Mouse (Mus musculus) layer of hippocampus, adult 11-12 months (tissue): ENCODE measurements around the gene Ube2o.
A peak's percentile ranks its signal among the peaks of the same experiment; 100 is the strongest.

Experiments
- DNase-seq: peaks from one replicate; pipeline ENCODE4 v3.0.0; 2022; ENCODE audit warnings: low spot score

The Ube2o gene

DNA sequence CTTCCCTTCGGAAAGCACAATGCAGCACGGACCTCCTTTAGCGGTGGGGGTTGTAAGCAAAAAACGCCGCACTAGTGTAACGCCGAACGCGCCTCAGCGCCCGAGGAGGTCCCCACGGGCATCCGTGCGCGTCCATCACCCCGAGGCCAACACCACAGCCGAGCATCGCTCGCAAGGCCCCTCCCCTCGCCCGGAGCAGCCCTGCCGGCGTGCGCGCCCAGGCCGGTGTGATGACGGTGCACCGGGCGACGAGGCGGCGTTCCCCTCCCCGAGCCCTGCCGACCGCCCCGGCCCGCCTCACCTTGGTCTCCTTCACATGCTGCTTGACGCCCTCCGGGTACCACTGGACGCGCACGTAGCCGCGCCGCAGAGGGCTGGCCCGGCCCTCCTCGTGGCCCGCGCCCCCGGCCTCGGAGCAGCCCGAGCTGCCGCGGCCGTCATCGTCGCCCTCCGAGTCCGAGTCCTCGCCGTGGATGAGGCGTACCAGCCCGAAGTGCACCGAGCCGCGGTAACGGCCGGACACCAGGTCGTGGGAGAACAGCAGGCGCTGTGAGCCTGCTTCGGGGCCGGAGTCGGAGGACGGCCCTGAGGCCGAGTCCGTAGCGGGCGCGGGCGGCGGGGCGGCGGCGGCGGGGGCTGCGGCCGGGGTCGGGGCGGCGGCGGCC lies 404 bp downstream of the Ube2o start:
- peak; percentile 58 for DNase-seq

GRCm38 (mm10) chr11:116580031-116580652 lies 1.1 kb downstream of the Ube2o start:
- DNase-seq, result no peak

- DNase-seq, result no peak
Measured at GRCm38 (mm10) chr11:116579280-116579679, 2.0 kb downstream of the Ube2o start.

- DNase-seq, result no peak
Measured at GRCm38 (mm10) chr11:116575396-116575795, 5.9 kb downstream of the Ube2o start.

DNA sequence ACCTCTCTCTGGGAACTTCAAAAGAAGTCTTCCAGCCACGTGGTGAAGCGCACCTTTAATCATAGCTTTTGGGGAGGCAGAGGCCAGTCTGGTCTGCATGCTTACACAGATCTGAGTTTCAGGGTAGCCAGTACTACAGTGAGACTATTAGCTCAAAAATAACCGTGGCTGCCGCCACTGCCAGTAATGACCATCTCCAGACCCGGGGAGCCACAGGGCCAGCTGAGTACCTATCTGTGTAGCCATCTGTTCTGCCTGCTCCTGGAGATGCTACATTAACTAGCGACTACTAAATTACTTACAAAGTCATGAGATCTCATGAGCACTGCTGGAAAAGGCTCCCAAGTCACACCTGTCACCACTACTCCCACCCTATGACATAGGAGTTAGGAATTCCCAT lies 6.3 kb downstream of the Ube2o start:
- DNase-seq, result no peak

- DNase-seq, result no peak
Measured at GRCm38 (mm10) chr11:116574486-116574885, 6.8 kb downstream of the Ube2o start.

GRCm38 (mm10) chr11:116572756-116573543 lies 8.3 kb downstream of the Ube2o start:
- DNase-seq, result peak; percentile 35

GRCm38 (mm10) chr11:116571767-116572679 lies 9.2 kb downstream of the Ube2o start:
- DNase-seq, result no peak

DNA sequence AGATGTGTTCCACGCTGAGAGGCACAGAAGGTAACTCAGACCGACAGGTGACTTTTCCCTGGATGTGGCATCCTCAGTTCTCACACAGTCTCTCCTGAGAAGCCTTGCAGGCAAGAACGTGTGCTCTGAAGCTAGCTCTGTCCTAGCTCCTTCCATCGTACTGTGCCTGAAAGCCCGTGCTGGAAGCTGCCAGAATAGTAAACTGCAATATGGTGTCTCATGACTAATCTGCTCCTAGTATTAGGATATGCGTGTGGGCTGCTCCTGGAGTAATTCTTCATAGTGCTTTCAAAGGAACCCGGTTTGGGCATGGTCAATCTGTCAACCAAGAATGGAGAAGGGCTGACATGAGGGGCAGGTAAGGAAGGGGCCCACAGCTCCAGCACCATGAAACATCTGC lies 10.4 kb downstream of the Ube2o start:
- no peak for DNase-seq

DNA sequence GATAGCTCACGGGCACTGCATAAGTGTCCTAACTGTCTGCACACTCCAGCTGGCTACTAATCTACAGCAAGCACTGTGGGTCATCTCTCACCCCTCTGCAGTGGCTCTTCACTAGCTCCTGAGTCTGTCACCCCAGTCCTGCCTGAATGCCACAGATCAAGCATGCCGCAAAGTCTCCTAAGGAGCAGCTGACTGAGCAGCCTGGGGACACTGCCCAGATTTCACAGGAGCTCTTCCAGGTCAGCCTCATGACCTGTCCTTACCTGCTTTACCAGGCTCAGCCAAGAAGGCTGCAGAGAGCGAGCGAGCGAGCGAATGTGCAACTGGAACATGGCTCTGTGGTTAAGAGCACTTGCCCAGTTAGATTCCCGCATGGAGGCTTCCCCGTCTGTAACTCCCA lies 13.7 kb downstream of the Ube2o start:
- DNase-seq, result no peak

DNA sequence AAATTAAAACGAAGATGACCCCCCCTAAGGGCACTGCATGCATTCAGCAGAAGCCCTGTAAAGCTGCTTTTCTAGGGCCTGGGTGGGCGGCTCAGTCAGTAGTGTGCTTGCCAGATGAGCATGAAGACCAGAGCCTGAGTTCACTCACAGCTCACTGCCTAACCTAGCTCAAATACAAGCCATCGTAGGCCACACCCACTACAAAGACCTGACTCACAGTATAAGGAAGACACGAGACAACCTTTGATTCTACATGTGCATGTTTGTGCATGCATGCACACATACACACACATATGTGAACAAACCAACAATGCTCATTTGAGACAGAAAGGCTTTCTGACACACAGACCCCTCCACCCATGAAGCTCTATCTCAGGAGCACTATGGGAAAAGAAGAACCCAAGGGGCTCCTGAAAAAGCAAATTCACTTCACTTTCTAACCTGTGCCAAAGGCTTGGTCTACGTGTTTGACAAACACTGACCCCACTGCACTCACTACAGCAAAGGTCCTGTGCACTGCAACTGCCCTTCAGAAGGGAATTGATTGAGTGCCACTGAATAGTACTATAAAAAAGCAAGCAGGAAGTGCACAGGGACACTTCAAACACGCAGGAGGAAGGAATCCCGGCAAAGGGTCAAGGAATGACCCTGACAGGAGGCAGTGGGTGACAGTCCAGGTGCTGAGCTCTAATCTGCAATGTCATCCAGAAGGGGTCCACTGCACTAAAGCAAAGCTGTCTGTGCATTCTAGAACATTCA lies 15.8 kb downstream of the Ube2o start:
- DNase-seq, result no peak

GRCm38 (mm10) chr11:116556308-116556707 lies 24.9 kb downstream of the Ube2o start:
- DNase-seq, result no peak

GRCm38 (mm10) chr11:116555572-116555971 lies 25.7 kb downstream of the Ube2o start:
- no peak for DNase-seq

DNA sequence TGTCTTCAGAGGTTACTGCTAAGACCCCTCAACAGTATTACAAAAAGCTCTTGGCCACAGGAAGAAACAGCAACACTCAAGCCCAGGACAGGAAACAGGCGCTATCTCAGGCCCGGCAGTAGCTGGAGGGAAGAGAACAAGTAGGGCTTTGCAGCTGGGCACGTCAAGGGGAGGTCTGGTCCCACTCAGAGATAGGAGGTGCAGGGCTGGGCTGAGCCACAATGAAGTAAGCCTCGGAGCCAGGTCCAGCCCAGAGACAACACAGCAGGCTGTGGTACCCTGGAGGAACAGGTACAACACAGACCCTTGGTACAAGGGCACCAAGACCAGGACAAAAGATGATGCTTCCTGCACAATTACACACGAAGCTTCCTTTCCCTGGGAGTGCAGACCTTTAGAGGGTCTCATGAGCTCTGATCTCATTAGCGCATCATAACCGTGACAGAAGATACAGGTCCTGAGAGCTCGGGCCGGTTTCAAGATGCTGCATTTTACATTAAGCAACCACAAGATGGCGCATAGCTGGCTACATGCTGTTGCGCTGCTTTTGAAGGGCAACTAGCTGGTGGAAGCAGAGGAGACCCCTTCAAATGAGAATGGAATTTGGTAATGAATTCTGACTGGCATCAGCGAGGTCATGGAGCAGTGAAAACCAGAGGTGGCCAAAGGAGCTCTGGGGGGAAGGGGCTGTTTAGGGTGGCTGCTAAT lies 26.9 kb downstream of the Ube2o start:
- DNase-seq, result no peak

DNA sequence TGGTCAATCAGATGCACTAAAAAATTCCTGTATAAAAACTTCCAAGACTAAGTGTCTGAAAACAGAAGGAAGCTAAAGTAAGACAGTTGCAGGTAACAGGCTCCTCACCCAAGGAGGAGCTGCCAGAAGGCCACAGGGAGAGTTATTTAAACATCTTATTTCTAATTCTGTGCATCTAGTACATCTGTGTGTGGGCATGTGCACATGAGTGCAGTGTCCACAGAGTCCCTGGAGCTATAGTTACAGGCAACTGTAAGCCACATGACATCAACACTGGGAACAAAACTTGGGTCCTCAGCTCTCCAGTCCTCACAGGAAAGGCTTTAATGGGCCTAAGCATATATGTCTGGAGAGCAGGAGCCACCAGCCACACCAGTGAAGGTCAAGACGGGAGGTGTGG lies 29.1 kb downstream of the Ube2o start:
- DNase-seq, result no peak

DNA sequence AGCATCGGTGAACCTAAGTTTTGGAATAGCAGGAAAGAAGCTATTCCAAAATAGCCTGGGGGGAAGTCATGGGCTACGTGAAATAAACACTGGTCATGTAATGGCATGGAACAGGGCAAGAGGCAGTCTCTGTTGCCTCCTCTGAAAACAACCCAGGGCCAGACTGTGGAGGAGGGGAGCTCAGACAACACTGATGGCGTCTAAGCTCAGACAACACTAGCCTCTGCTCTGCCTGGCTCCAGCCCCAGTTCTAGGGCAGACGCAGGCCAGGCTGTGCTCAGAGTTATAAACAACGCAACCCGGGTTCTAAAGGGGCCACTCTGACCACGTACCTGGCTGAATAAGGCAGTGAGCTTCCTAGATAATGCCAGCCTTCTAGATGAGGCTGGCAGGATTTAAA lies 30.5 kb downstream of the Ube2o start:
- no peak for DNase-seq

- no peak for DNase-seq
Measured at GRCm38 (mm10) chr11:116549273-116550038, 31.8 kb downstream of the Ube2o start.

DNA sequence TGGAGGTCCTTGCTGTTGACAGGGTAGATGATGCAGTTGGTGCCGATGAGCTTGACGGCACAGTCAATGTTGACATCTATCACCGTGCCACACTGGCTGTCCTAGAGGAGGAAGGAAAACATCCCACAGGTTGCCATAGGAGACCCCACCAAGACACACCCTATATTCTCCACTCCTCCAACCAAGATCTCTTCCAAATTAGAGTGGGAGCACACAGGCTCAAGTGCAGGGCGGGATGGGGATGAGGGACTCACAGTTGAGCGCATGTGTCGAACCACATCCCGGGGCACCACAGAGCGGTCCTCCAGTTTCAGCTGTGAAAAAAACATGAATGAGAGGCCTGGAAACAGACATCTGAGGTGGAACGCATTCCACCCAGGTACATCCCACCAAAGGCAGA lies 32.5 kb downstream of the Ube2o start:
- no peak for DNase-seq

- DNase-seq, result no peak
Measured at GRCm38 (mm10) chr11:116547296-116548060, 33.8 kb downstream of the Ube2o start.
